Mouse (Mus musculus) heart, postnatal 25 days (tissue): ENCODE data around the gene Klhl4. TPM values are rescaled to one million over a fixed set of nuclear protein-coding genes. Genes with fewer than 3 reads are reported as not detected.

Experiments
- DNase-seq: peaks from one replicate; pipeline ENCODE4 v3.0.0; 2022; ENCODE audit warnings: low spot score
- intact Hi-C: fragments of 180-260 bp; cut with DNase I; formaldehyde crosslinking; loops from one replicate; pipeline ENCODE4 v1.15.1; 2025
- total RNA-seq, 2 experiments: library from RNA; stranded (reverse); gene quantifications; 2 replicates each; pipeline ENCODE4 v1.2.3; 2021

Gene Klhl4
- 1 to 10 TPM; 4.9 to 5.7 TPM for total RNA-seq

DNA sequence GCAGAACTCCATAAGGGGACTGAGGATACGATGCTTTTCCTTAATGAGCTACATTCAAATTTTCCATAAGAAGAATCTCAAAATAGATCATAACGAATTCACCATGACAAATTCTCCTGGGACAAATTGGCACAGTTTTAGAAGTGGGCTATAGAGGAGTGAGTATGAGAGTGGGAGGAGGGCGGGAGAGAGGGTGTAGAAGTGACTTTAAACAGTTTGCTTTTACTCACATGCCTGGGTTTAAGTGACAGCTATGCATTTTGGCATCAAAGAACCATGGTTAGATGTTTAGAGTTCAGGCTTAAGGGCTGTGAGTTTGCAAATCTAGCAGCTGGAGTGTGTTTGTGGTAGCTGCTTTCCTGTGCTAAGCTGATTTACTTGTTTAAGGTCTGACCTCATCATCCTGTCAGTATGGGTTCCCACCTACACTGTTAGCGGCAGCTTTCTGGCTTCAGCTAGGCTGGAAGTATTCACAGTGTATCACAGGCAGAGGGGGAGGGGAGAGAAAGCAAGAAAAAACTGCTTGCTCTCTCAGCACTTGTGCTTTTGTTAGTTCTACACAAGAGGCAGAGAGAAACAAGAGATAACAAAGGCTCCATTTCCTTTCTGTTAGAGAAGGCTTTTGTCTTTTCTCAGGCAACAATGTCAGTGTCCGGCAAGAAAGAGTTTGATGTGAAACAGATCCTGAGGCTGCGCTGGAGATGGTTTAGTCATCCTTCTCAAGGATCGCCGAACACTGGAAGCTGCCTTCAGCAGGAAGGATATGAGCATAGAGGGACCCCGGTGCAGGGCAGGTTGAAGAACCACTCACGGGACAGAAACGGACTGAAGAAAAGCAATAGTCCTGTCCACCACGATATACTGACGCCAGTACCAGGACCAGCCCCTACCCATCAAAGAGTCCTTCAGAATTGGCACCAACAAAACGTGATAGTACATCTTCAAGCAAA, at the start of gene Klhl4:
Gene Klhl4, plus strand, starts transcription at position 552 of the 950 bp plus-strand sequence.
- DNase-seq = no peak

DNA sequence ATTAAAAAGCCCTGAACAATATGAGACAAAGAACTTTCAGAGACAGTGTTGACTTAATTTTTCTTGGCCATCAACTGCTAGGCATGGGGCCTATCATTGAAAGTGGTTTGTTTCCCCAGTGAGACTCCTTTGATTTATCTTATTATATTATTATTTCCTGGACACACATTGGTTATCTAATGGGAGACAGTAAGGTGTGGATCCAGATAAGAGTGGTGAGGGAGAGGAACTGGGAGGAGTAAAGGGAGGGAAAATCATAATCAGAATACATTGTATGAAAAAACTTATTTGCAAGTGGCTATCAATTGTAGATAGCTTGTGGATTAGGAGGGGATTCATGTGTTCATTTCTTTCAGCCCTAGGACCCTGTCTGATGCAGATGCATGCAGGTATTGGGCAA, 10.0 kb downstream of the Klhl4 start:
- intact Hi-C loops = no loop called here

More for the DNA sequence above, at the start of gene Klhl4:
- intact Hi-C loops = loop anchor here (10.0 kb wide), 1 partner anchor 81 kb away; no protein-coding TSS in a partner anchor

DNA sequence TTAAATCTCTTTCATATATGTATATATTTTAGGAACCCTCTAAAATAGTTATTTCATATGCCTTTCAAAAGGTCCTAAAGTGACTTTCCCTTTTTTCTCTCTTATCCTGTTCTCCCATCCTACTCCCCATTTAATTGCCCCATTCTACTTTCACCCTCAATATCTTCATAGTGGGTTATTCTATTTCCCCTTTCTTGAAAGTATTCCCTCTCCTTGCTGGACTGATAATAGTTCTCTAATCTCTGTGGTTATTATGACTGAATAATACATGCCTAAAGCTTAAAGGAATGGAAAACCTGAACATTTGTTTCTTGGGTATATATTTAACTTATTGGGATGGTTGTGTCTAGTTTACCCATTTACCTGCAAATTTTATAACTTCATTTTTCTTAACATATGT, 12.6 kb downstream of the Klhl4 start:
- no peak for DNase-seq
- intact Hi-C loops = no loop called here

More for the DNA sequence above, 10.0 kb downstream of the Klhl4 start:
- no peak for DNase-seq

DNA sequence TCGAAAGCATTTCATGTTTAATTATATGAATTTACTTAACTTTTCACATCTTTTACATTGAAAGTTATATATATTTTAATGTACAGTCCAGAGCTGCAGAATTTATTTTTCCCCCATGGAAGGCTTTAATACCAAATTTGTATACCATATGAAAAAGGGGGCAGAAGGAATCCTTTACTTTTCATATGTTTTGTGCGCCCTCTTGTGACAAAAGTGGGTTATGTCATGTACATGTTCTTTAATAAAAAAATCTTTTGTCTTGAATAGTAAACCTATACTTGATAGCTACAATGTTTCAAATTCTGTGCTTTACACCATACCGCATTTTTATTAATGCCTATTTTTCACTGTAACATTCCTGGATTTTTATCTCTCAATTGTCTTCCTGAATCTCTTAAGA, 84.0 kb downstream of the Klhl4 start:
- no peak for DNase-seq
- intact Hi-C loops = loop anchor here (5.0 to 10.0 kb wide), 2 partner anchors 83 to 231 kb away; partner anchors contain the start of gene Klhl4

DNA sequence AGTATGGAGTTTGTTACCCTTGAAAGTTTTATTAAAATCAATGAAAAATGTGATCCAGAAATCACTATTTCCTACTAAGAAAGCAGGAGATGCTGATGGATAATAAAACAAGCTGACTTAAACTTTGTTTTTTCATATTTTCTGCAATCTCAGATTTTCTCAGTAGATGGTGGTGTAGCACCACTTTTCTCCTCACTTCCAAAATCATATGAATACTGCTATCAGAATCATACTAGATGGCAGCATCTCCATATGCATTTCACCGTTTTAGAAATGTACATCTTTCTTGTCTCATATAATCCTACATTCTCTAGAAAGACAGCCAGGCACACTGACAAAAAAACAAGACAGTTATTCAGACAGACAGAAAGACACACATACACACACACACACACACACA, 108.2 kb downstream of the Klhl4 start:
- intact Hi-C loops = no loop called here
- DNase-seq = no peak
